Mouse (Mus musculus) midbrain, embryonic 13.5 days (tissue): ENCODE data around the gene Ksr1. TPM values are rescaled to one million over a fixed set of nuclear protein-coding genes. Genes with fewer than 3 reads are reported as not detected.

Experiments
- ATAC-seq: fragments of 200-750 bp; cut with Nextera tagmentation; 2 replicates; pipeline ENCODE4 v1.8.0; 2017; ENCODE audit warnings: mild to moderate bottlenecking, moderate TSS enrichment, moderate library complexity
- H3K27ac ChIP-seq: fragments of 300-500 bp; sonication (generic); 2 replicates; pipeline ENCODE4 v1.5.1; 2015; ENCODE audit warnings: inconsistent platforms, mild to moderate bottlenecking, moderate library complexity
- H3K27me3 ChIP-seq: fragments of 300-500 bp; sonication (generic); 2 replicates; pipeline ENCODE4 v1.6.1; 2015; ENCODE audit warnings: mild to moderate bottlenecking, inconsistent platforms
- H3K36me3 ChIP-seq: fragments of 300-500 bp; sonication (generic); 2 replicates; pipeline ENCODE4 v1.6.1; 2015; ENCODE audit warnings: mild to moderate bottlenecking, inconsistent platforms
- H3K4me1 ChIP-seq: fragments of 300-500 bp; sonication (generic); replicated peaks from 2 replicates; pipeline ENCODE4 v1.6.1; 2015; ENCODE audit warnings: inconsistent platforms
- H3K4me2 ChIP-seq: fragments of 300-500 bp; sonication (generic); replicated peaks from 2 replicates; pipeline ENCODE4 v1.6.1; 2015; ENCODE audit warnings: moderate library complexity, mild to moderate bottlenecking, inconsistent platforms
- H3K4me3 ChIP-seq: fragments of 300-500 bp; sonication (generic); replicated peaks from 2 replicates; pipeline ENCODE4 v1.5.1; 2015; ENCODE audit warnings: mild to moderate bottlenecking, inconsistent platforms
- H3K9ac ChIP-seq: fragments of 300-500 bp; sonication (generic); replicated peaks from 2 replicates; pipeline ENCODE4 v1.6.1; 2015; ENCODE audit warnings: mild to moderate bottlenecking, inconsistent platforms
- H3K9me3 ChIP-seq: fragments of 300-500 bp; sonication (generic); 2 replicates; pipeline ENCODE4 v1.6.1; 2016; ENCODE audit warnings: mild to moderate bottlenecking, inconsistent platforms
- WGBS: fragments of 180-500 bp; shearing (Covaris S2); methylation state at CpG from one replicate; pipeline ENCODE4 v1.1.7; 2015; 5-methylcytosine and 5-hydroxymethylcytosine counted together
- polyA plus RNA-seq: library from polyadenylated mRNA; unstranded; fragments of >200 nt; fragmentation: Nextera tagmentation; extraction: Ambion mirVana; gene quantifications from 2 replicates; pipeline ENCODE4 v1.2.1, GENCODE M21; 2015

Gene Ksr1
- polyA plus RNA-seq, result 2.3 and 3.7 TPM in 2 replicates

- peak; percentile 96 for ATAC-seq
- Histone ChIP-seq H3K9me3 (no peaks in the 10 kb centered on the region), H3K4me1 (peaks cover 22% of the 10 kb centered on the region), H3K4me3 (peak within 1 kb of the TSS; percentile 85), H3K4me2 (peak within 1 kb of the TSS; percentile 77), H3K9ac (peak within 1 kb of the TSS; percentile 87), H3K27ac (peak within 1 kb of the TSS; percentile 89), H3K27me3 (no peaks in the 10 kb centered on the region), H3K36me3 (no peaks in the 10 kb centered on the region)
- WGBS, result under 1% methylated on average over 42 of the region's 42 CpGs
Observed at GRCm38 (mm10) chr11:79146331-79146767, at the start of gene Ksr1. Gene Ksr1 (minus strand): TSS chr11:79146407.

DNA sequence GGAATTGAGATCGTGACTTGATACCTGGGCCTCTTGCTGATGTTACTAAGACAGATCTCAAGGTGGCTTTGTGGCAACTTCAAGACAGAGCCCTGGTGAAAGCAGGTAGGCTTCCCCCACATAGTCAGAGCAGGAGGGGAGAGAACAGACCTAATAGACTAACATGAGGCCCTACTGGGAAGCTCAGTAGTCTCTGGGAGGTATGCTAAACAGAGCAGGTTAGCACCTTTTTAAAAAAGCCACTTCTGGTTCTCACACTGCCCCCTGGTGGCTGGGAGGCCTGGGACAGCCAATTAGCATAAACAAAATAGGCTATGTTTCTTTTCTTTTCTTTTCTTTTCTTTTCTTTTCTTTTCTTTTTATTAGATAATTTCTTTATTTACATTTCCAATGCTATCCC lies 46.0 kb upstream of the Ksr1 start:
- 97% methylated on average over 1 of the region's 1 CpGs for WGBS
- no peak overlapping the region for H3K9ac ChIP-seq
- no peak overlapping the region for H3K4me3 ChIP-seq
- H3K4me2 ChIP-seq, result no peak overlapping the region
- H3K27ac ChIP-seq, result no peak overlapping the region
- no peaks in the 10 kb centered on the region for H3K9me3 ChIP-seq
- no peaks in the 10 kb centered on the region for H3K36me3 ChIP-seq
- no peak for ATAC-seq
- H3K27me3 ChIP-seq, result no peaks in the 10 kb centered on the region
- no peaks in the 10 kb centered on the region for H3K4me1 ChIP-seq

DNA sequence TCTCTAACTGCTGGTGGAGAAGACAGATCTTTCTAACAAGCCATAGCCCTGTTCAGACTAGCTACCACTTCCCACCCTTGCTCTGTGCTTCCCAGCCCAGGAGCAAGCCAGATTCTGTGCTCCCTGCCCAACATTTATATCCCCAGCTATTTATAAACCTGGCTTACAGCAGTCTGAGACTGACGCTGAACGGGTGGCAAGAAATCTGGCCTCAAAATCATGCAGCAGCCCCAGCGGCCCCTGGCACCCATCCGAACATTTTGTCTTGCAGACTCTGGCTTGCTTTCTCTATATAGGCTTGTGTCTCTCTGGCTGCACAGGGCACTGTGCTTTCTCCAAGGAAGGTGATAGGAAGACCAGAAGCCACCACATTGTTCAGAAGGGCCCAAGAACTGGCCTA lies 45.0 kb upstream of the Ksr1 start:
- no peaks in the 10 kb centered on the region for H3K27me3 ChIP-seq
- 88% methylated on average over 4 of the region's 4 CpGs for WGBS
- no peak overlapping the region for H3K9ac ChIP-seq
- no peak overlapping the region for H3K4me2 ChIP-seq
- no peaks in the 10 kb centered on the region for H3K4me1 ChIP-seq
- H3K27ac ChIP-seq, result no peak overlapping the region
- ATAC-seq, result no peak
- no peaks in the 10 kb centered on the region for H3K9me3 ChIP-seq
- no peaks in the 10 kb centered on the region for H3K36me3 ChIP-seq
- H3K4me3 ChIP-seq, result no peak overlapping the region

GRCm38 (mm10) chr11:79190257-79190656 lies 44.0 kb upstream of the Ksr1 start:
- no peak for ATAC-seq
- Histone ChIP-seq H3K36me3 (no peaks in the 10 kb centered on the region), H3K4me1 (no peaks in the 10 kb centered on the region), H3K27ac (no peak overlapping the region), H3K4me3 (no peak overlapping the region), H3K9ac (no peak overlapping the region), H3K4me2 (no peak overlapping the region), H3K9me3 (no peaks in the 10 kb centered on the region), H3K27me3 (no peaks in the 10 kb centered on the region)
- 97% methylated on average over 2 of the region's 2 CpGs for WGBS

GRCm38 (mm10) chr11:79188176-79188575 lies 42.0 kb upstream of the Ksr1 start:
- no peaks in the 10 kb centered on the region for H3K9me3 ChIP-seq
- no peak overlapping the region for H3K9ac ChIP-seq
- H3K4me2 ChIP-seq, result no peak overlapping the region
- H3K27me3 ChIP-seq, result no peaks in the 10 kb centered on the region
- WGBS, result 84% methylated on average over 6 of the region's 6 CpGs
- H3K36me3 ChIP-seq, result no peaks in the 10 kb centered on the region
- no peaks in the 10 kb centered on the region for H3K4me1 ChIP-seq
- H3K4me3 ChIP-seq, result no peak overlapping the region
- H3K27ac ChIP-seq, result no peak overlapping the region
- no peak for ATAC-seq

GRCm38 (mm10) chr11:79187291-79187690 lies 41.1 kb upstream of the Ksr1 start:
- 55% methylated on average over 4 of the region's 4 CpGs for WGBS

DNA sequence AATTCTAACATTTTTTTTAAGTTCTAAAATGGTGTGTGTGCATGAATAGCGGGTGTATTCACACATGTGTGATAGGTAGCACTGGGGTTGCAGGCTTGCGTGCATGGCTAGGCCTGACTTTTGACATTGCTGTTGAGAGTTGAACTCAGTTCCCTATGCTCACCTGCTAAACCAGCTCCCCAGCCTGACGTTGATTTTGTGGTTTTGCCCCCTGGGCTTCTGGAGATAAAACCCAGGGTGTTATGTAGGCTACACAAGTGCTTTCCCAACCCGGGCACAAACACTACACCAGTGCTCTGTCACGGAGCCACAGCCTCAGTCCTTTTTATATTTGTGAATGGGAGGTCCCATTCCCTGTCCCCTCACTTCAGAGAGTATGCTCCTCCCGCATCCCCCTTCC lies 39.5 kb upstream of the Ksr1 start:
- H3K27ac ChIP-seq, result no peak overlapping the region
- WGBS, result 85% methylated on average over 6 of the region's 6 CpGs

More at GRCm38 (mm10) chr11:79187291-79187690, 41.1 kb upstream of the Ksr1 start:
- Histone ChIP-seq H3K36me3 (no peaks in the 10 kb centered on the region), H3K4me1 (no peaks in the 10 kb centered on the region), H3K4me3 (no peak overlapping the region), H3K27me3 (no peaks in the 10 kb centered on the region), H3K9me3 (no peaks in the 10 kb centered on the region), H3K9ac (no peak overlapping the region), H3K27ac (no peak overlapping the region), H3K4me2 (no peak overlapping the region)
- no peak for ATAC-seq

DNA sequence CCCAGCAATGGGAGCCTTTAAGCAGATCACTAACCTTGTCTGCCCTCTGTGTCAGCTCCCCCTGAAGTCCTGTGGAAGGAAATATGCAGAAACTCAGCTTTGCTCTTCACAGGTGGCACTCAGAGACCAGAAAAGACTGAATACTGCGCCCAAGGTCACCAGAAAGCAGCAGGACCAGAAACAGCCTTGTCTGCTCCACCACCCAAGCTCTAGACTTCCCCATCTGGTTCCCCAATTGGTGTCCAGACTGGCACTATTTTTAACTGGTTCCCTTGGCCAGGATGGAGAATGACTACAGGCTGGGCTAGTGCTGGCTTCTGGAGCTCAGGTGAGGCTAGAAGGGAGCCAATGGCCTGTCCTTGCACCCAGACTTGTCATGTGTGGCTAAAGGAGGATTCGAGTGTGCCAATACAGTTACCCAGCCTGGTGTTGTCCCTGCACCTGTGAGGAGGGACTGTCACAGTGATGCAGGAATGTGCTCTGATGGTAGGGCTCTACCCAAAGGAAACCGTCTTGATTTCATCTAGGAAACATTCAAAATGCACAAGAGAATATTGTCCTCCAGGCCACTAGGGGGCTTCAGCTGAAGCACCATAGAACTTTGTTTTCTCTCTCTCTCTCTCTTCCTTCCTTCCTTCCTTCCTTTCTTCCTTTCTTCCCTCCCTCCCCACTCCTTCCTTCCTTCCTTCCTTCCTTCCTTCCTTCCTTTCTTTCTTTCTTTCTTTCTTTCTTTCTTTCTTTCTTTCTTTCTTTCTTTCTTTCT lies 38.1 kb upstream of the Ksr1 start:
- no peak overlapping the region for H3K27ac ChIP-seq
- H3K27me3 ChIP-seq, result no peaks in the 10 kb centered on the region
- H3K36me3 ChIP-seq, result no peaks in the 10 kb centered on the region
- H3K4me2 ChIP-seq, result no peak overlapping the region
- no peaks in the 10 kb centered on the region for H3K9me3 ChIP-seq
- H3K9ac ChIP-seq, result no peak overlapping the region
- ATAC-seq, result no peak
- H3K4me1 ChIP-seq, result no peaks in the 10 kb centered on the region
- WGBS, result 86% methylated on average over 3 of the region's 3 CpGs
- no peak overlapping the region for H3K4me3 ChIP-seq

More for the DNA sequence above, 39.5 kb upstream of the Ksr1 start:
- ATAC-seq, result no peak
- H3K9ac ChIP-seq, result no peak overlapping the region
- H3K27me3 ChIP-seq, result no peaks in the 10 kb centered on the region
- no peaks in the 10 kb centered on the region for H3K9me3 ChIP-seq
- no peak overlapping the region for H3K4me2 ChIP-seq
- no peaks in the 10 kb centered on the region for H3K4me1 ChIP-seq
- H3K4me3 ChIP-seq, result no peak overlapping the region
- no peaks in the 10 kb centered on the region for H3K36me3 ChIP-seq

- Histone ChIP-seq H3K9ac (no peak overlapping the region), H3K36me3 (no peaks in the 10 kb centered on the region), H3K9me3 (no peaks in the 10 kb centered on the region), H3K4me1 (no peaks in the 10 kb centered on the region), H3K4me3 (no peak overlapping the region), H3K4me2 (no peak overlapping the region), H3K27me3 (no peaks in the 10 kb centered on the region), H3K27ac (no peak overlapping the region)
- WGBS, result 91% methylated on average over 6 of the region's 6 CpGs
- no peak for ATAC-seq
Observed at GRCm38 (mm10) chr11:79183400-79183799, 37.2 kb upstream of the Ksr1 start.

- Histone ChIP-seq H3K9ac (no peak overlapping the region), H3K4me1 (no peaks in the 10 kb centered on the region), H3K4me3 (no peak overlapping the region), H3K27ac (no peak overlapping the region), H3K36me3 (no peaks in the 10 kb centered on the region), H3K27me3 (no peaks in the 10 kb centered on the region), H3K9me3 (no peaks in the 10 kb centered on the region), H3K4me2 (no peak overlapping the region)
- WGBS, result 74% methylated on average over 12 of the region's 12 CpGs
- ATAC-seq, result no peak
Observed at GRCm38 (mm10) chr11:79182881-79183280, 36.7 kb upstream of the Ksr1 start.

- H3K9ac ChIP-seq, result no peak overlapping the region
- H3K27ac ChIP-seq, result no peak overlapping the region
- H3K4me1 ChIP-seq, result no peaks in the 10 kb centered on the region
- H3K4me2 ChIP-seq, result no peak overlapping the region
- 95% methylated on average over 4 of the region's 4 CpGs for WGBS
- H3K27me3 ChIP-seq, result no peaks in the 10 kb centered on the region
- no peak for ATAC-seq
- no peaks in the 10 kb centered on the region for H3K9me3 ChIP-seq
- H3K4me3 ChIP-seq, result no peak overlapping the region
- H3K36me3 ChIP-seq, result no peaks in the 10 kb centered on the region
Observed at GRCm38 (mm10) chr11:79181914-79182313, 35.7 kb upstream of the Ksr1 start.

- Histone ChIP-seq H3K27ac (no peak overlapping the region), H3K4me2 (no peak overlapping the region), H3K9me3 (no peaks in the 10 kb centered on the region), H3K4me1 (no peaks in the 10 kb centered on the region), H3K27me3 (no peaks in the 10 kb centered on the region), H3K36me3 (no peaks in the 10 kb centered on the region), H3K9ac (no peak overlapping the region), H3K4me3 (no peak overlapping the region)
- no peak for ATAC-seq
- WGBS, result 79% methylated on average over 3 of the region's 3 CpGs
Observed at GRCm38 (mm10) chr11:79176687-79177086, 30.5 kb upstream of the Ksr1 start.

GRCm38 (mm10) chr11:79172054-79172453 lies 25.8 kb upstream of the Ksr1 start:
- no peak overlapping the region for H3K9ac ChIP-seq
- no peaks in the 10 kb centered on the region for H3K27me3 ChIP-seq
- H3K4me2 ChIP-seq, result no peak overlapping the region
- H3K9me3 ChIP-seq, result no peaks in the 10 kb centered on the region
- no peak overlapping the region for H3K4me3 ChIP-seq
- H3K27ac ChIP-seq, result no peak overlapping the region
- 89% methylated on average over 7 of the region's 7 CpGs for WGBS
- H3K36me3 ChIP-seq, result no peaks in the 10 kb centered on the region
- H3K4me1 ChIP-seq, result no peaks in the 10 kb centered on the region
- no peak for ATAC-seq
